Mouse (Mus musculus) lung, postnatal 0 days (tissue): ENCODE data around the gene Frmd4a. TPM values are rescaled to one million over a fixed set of nuclear protein-coding genes. Genes with fewer than 3 reads are reported as not detected.

Source experiments
- ATAC-seq: fragments of 200-750 bp; cut with Nextera tagmentation; 2 replicates; pipeline ENCODE4 v1.8.0; 2017; ENCODE audit warnings: moderate library complexity
- DNase-seq: peaks from one replicate; pipeline ENCODE4 v3.0.0-alpha.2; 2016; ENCODE audit warnings: low spot score
- H3K27ac ChIP-seq: fragments of 300-500 bp; sonication (generic); 2 replicates; pipeline ENCODE4 v1.5.1; 2014; ENCODE audit warnings: antibody characterized with exemption, mild to moderate bottlenecking, low read length, mixed read lengths
- H3K27me3 ChIP-seq: fragments of 300-500 bp; sonication (generic); replicated peaks from 2 replicates; pipeline ENCODE4 v1.6.1; 2014; ENCODE audit warnings: low read length, mixed read lengths; ENCODE audit not compliant: insufficient read depth
- H3K36me3 ChIP-seq: fragments of 300-500 bp; sonication (generic); 2 replicates; pipeline ENCODE4 v1.6.1; 2014; ENCODE audit warnings: low read length, mixed read lengths; ENCODE audit not compliant: insufficient read depth
- H3K4me1 ChIP-seq: fragments of 300-500 bp; sonication (generic); 2 replicates; pipeline ENCODE4 v1.6.1; 2014; ENCODE audit warnings: antibody characterized with exemption, low read depth, low read length, mixed read lengths; ENCODE audit not compliant: insufficient read depth
- H3K4me2 ChIP-seq: fragments of 300-500 bp; sonication (generic); replicated peaks from 2 replicates; pipeline ENCODE4 v1.6.1; 2014; ENCODE audit warnings: low read depth, mild to moderate bottlenecking, low read length, moderate library complexity, mixed read lengths
- H3K4me3 ChIP-seq: fragments of 300-500 bp; sonication (generic); 2 replicates; pipeline ENCODE4 v1.5.1; 2014; ENCODE audit warnings: low read depth, low read length
- H3K9ac ChIP-seq: fragments of 300-500 bp; sonication (generic); replicated peaks from 2 replicates; pipeline ENCODE4 v1.6.1; 2014; ENCODE audit warnings: low read depth, mild to moderate bottlenecking
- H3K9me3 ChIP-seq: fragments of 300-500 bp; sonication (generic); 2 replicates; pipeline ENCODE4 v1.6.1; 2016; ENCODE audit warnings: low read length, mixed read lengths
- CTCF ChIP-seq: IDR thresholded peaks from 2 replicates; pipeline ENCODE4 v1.5.1; 2016; ENCODE audit warnings: antibody characterized with exemption, mild to moderate bottlenecking
- EP300 ChIP-seq: IDR thresholded peaks from 2 replicates; pipeline ENCODE4 v1.6.1; 2016; ENCODE audit warnings: antibody characterized with exemption, mild to moderate bottlenecking, control low read depth
- WGBS: fragments of 180-500 bp; shearing (Covaris S2); extraction: QIAGEN DNeasy Blood & Tissue Kit; methylation state at CpG from one replicate; pipeline ENCODE4 v1.1.7; 2014; 5-methylcytosine and 5-hydroxymethylcytosine counted together
- polyA plus RNA-seq: library from polyadenylated mRNA; unstranded; fragments of >200 nt; fragmentation: Nextera tagmentation; extraction: Ambion mirVana; gene quantifications from 2 replicates; pipeline ENCODE4 v1.2.1, GENCODE M21; 2015

Frmd4a gene
- polyA plus RNA-seq, 1 experiment from 2014 or later = 15.8 TPM

DNA sequence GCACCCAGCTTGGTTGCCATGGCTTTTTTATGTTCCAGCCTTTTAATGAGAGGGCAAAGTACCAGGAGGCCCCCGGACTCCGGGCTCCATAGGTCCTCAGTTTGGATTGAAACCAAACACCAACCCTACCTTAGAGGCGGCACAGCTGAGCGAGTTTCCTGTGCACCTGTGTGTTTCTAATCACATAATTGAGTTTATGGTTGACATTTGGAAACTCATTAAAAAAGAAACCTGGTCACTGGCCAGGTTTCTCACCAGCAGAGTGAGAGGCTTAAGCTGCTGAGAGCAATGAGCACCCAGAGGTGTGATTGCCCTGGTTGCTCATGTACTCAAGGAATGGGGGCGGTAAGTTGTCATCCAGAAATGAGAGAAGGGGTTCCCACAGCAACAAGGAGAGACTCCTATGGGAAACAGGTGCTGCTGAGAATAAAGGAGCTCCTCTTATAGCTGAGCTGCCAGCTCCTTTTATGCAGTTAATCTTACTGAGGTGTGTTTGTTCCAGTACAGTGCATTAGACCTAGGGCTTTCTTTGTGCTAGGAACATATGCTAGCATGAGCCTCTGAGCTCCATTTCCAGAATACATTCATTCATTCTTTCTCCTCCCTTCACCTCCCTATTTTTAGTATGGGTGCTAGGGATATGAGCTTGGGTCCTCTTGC is 529.6 kb downstream of the Frmd4a start:
- WGBS = 76% methylated on average over 5 of the region's 5 CpGs
- DNase-seq (no peak), ATAC-seq (no peak)
- no peak overlapping the region for H3K4me3 ChIP-seq
- no peak overlapping the region for H3K9ac ChIP-seq
- TF ChIP-seq EP300 (no peak), CTCF (no peak)
- no peaks in the 10 kb centered on the region for H3K9me3 ChIP-seq
- no peaks in the 10 kb centered on the region for H3K4me1 ChIP-seq
- H3K4me2 ChIP-seq = no peak overlapping the region
- H3K27ac ChIP-seq = no peak overlapping the region
- no peaks in the 10 kb centered on the region for H3K36me3 ChIP-seq
- no peaks in the 10 kb centered on the region for H3K27me3 ChIP-seq

GRCm38 (mm10) chr2:4549271-4549670 is 531.8 kb downstream of the Frmd4a start:
- Histone ChIP-seq H3K36me3 (no peaks in the 10 kb centered on the region), H3K4me3 (no peak overlapping the region), H3K27me3 (no peaks in the 10 kb centered on the region), H3K4me2 (no peak overlapping the region), H3K27ac (no peak overlapping the region), H3K4me1 (no peaks in the 10 kb centered on the region), H3K9me3 (no peaks in the 10 kb centered on the region), H3K9ac (no peak overlapping the region)
- ATAC-seq (0 out of 2 replicates have a peak, but pooled peaks have one; percentile 7), DNase-seq (no peak)
- 89% methylated on average over 14 of the region's 14 CpGs for WGBS
- no peak for TF ChIP-seq EP300
- no peak for TF ChIP-seq CTCF

GRCm38 (mm10) chr2:4550017-4550763 is 532.7 kb downstream of the Frmd4a start:
- Histone ChIP-seq H3K36me3 (no peaks in the 10 kb centered on the region), H3K4me1 (no peaks in the 10 kb centered on the region), H3K9me3 (no peaks in the 10 kb centered on the region), H3K4me2 (no peak overlapping the region), H3K4me3 (no peak overlapping the region), H3K27me3 (no peaks in the 10 kb centered on the region), H3K9ac (no peak overlapping the region), H3K27ac (no peak overlapping the region)
- TF ChIP-seq EP300 (no peak), CTCF (no peak)
- 70% methylated on average over 10 of the region's 10 CpGs for WGBS
- ATAC-seq (0 out of 2 replicates have a peak, but pooled peaks have one; percentile 27), DNase-seq (no peak)

- Histone ChIP-seq H3K9ac (no peak overlapping the region), H3K4me3 (no peak overlapping the region), H3K27ac (no peak overlapping the region), H3K36me3 (no peaks in the 10 kb centered on the region), H3K9me3 (no peaks in the 10 kb centered on the region), H3K27me3 (no peaks in the 10 kb centered on the region), H3K4me2 (no peak overlapping the region), H3K4me1 (peaks cover 6% of the 10 kb centered on the region)
- no peak for ATAC-seq
- no peak for TF ChIP-seq CTCF
- TF ChIP-seq EP300 = no peak
- no peak for DNase-seq
- WGBS = 29% methylated on average over 2 of the region's 2 CpGs
These were observed 533.9 kb downstream of the Frmd4a start for GRCm38 (mm10) chr2:4551438-4551837.

- H3K4me2 ChIP-seq = no peak overlapping the region
- ATAC-seq = no peak
- 92% methylated on average over 2 of the region's 2 CpGs for WGBS
- DNase-seq = no peak
- H3K4me1 ChIP-seq = peaks cover 10% of the 10 kb centered on the region
- H3K27ac ChIP-seq = no peak overlapping the region
- H3K36me3 ChIP-seq = no peaks in the 10 kb centered on the region
- H3K9ac ChIP-seq = no peak overlapping the region
- H3K27me3 ChIP-seq = no peaks in the 10 kb centered on the region
- no peak for TF ChIP-seq CTCF
- TF ChIP-seq EP300 = no peak
- no peak overlapping the region for H3K4me3 ChIP-seq
- H3K9me3 ChIP-seq = no peaks in the 10 kb centered on the region
These were observed 534.3 kb downstream of the Frmd4a start for GRCm38 (mm10) chr2:4551866-4552265.

GRCm38 (mm10) chr2:4552486-4552885 is 535.0 kb downstream of the Frmd4a start:
- no peak for ATAC-seq
- 83% methylated on average over 4 of the region's 4 CpGs for WGBS
- Histone ChIP-seq H3K27me3 (no peaks in the 10 kb centered on the region), H3K9ac (no peak overlapping the region), H3K27ac (no peak overlapping the region), H3K4me1 (peaks cover 14% of the 10 kb centered on the region), H3K4me3 (no peak overlapping the region), H3K9me3 (no peaks in the 10 kb centered on the region), H3K36me3 (no peaks in the 10 kb centered on the region), H3K4me2 (no peak overlapping the region)
- no peak for DNase-seq
- TF ChIP-seq EP300 (no peak), CTCF (no peak)
